Mouse (Mus musculus) stomach, postnatal 0 days (tissue): ENCODE data around the gene Pkd1l2.

Experiments
- CTCF ChIP-seq: IDR thresholded peaks from 2 replicates; pipeline ENCODE4 v1.5.1; 2016; ENCODE audit warnings: antibody characterized with exemption, low read depth, mild to moderate bottlenecking, moderate library complexity
- EP300 ChIP-seq: optimal IDR thresholded peaks from 2 replicates; pipeline ENCODE3; 2016; ENCODE audit warnings: antibody characterized with exemption

DNA sequence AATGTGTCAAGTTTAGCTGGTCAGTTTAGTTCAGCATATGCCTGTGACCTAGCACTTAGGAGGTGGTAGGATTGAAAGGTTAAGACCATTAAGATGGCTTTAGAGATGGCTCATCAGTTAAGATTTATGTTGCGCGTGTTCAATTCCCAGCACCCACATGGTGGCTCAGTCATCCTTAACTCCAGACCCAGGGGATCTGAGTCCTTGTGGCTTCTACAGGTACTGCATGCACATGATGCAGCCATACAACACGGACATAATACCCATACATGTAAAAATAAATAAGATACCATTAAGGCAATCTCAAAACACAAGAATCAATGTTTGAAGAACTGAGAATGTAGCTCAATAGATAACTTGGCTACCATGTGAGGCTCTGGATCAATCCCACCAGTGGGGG is 92.4 kb downstream of the Pkd1l2 start:
- TF ChIP-seq CTCF (peak; percentile 27; the same call in 1 of the 2 replicates), EP300 (no peak)
